Mouse (Mus musculus) liver, adult 2 months (tissue): ENCODE results near the gene Sphk2.

Experiments used
- CTCF ChIP-seq: fragments of 200-500 bp; IDR thresholded peaks from 2 replicates; pipeline ENCODE4 v1.5.1; 2011; ENCODE audit warnings: low read depth, low read length, control low read depth
- POLR2A ChIP-seq: fragments of 200-500 bp; IDR thresholded peaks from 2 replicates; pipeline ENCODE4 v1.6.1; 2011; ENCODE audit warnings: low read length, control low read depth; ENCODE audit not compliant: insufficient read depth; ENCODE audit errors: extremely low read depth

- no peak for TF ChIP-seq CTCF
- no peak for TF ChIP-seq POLR2A
Observed at GRCm38 (mm10) chr7:45741308-45741707, 23.5 kb upstream of the Sphk2 start.
